Comparison of ENCODE assay signal across 9 mouse cellular contexts in the genomic region with DNA sequence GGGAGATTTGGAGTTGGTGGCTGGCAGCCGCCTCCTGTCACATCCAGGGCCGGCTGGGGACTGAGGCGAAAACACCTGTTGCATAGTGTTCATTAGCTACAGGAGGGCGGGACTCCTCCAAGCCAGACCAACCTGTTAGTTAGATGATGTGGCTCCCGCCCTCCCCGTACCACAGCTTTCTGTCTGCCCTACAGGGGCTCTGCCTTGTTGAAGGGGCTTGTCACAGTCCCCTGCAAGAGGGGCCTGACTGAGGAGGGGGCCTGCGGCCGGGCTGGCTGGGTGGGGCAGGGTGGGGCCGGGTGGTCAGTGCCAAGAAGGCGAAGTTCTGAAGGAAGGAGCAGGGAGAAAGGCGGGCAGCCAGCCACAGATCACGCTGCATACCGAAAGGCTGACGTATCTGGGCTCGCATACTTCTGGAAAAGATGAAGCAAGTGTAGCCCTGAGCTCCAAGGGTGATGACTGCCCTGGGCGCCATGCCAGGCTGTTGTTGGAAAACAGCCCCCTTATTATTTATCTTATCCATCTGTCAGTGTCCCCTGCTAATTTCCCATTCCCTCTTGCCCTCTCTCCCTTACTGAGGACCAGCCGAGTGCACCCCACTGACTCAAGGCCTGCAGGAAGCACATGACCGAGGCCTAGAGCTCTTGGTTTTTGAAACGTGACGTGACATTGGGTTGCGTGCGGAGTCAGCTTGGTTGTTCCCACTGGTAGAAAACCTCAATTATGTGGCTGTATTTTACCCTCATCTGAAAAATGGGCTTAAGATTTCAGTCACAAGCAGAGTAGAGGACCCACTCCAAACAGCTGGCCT. TPM values are rescaled to one million over a fixed set of nuclear protein-coding genes. Genes with fewer than 3 reads are reported as not detected.
DNase-seq lines count a peak whose midpoint lies in the region; ATAC-seq lines count a peak whose summit lies in the region.
"Had no signal": no experiment of that assay in that cellular context is flagged by ENCODE, and none has a peak within 500 bp of the region (broad histone marks: within the 10 kb centered on the region; RNA-seq: fewer than 3 reads in every experiment).

Gene Krt80, minus strand, starts transcription at position 62 of the 811 bp plus-strand sequence.

- no peak within 1 kb of the TSS; the same call in 1 of the 2 replicates for H3K4me2 ChIP-seq in kidney, embryonic 16.5 days (replicated peaks; ENCODE audit: low read depth, low read length)

- no peaks in the 10 kb centered on the region for H3K27me3 ChIP-seq in kidney, embryonic 16.5 days (ENCODE audit: insufficient read depth, low read length)

- H3K27ac ChIP-seq in kidney, embryonic 16.5 days (ENCODE audit: low read length), result peak within 1 kb of the TSS; percentile 83

- 56% methylated on average over 22 of the region's 22 CpGs for WGBS in kidney, embryonic 16.5 days

- no peak within 1 kb of the TSS for H3K4me3 ChIP-seq in kidney, embryonic 16.5 days (ENCODE audit: low read length)

- ATAC-seq in kidney, embryonic 16.5 days (ENCODE audit: low FRiP score, low TSS enrichment), result peak; percentile 40

- no peaks in the 10 kb centered on the region for H3K9me3 ChIP-seq in kidney, embryonic 16.5 days (ENCODE audit: low read length)

- DNase-seq in 3134 (ENCODE audit: extremely low read depth, insufficient read length, low spot score), result peak; percentile 94
- DNase-seq in adrenal gland, adult 2 months, result peak; percentile 95
- DNase-seq in heart, adult 9 months (ENCODE audit: low spot score in 2 of 2), result peak; percentile 89 to 93
- peak; percentile 71 for DNase-seq in ovary, postnatal 36 days (ENCODE audit: low spot score)
- no peak for DNase-seq in layer of hippocampus, adult 11-12 months (ENCODE audit: low spot score)
- no peak for DNase-seq in natural killer cell, adult 2 months (ENCODE audit: low spot score in 2 of 2)
- no peak for DNase-seq in yolk sac, embryonic 10.5 days (ENCODE audit: low spot score)

- H3K36me3 ChIP-seq in kidney, embryonic 16.5 days (ENCODE audit: insufficient read depth, low read length), result no peaks in the 10 kb centered on the region

- peak within 1 kb of the TSS; percentile 46 for H3K9ac ChIP-seq in kidney, embryonic 16.5 days (replicated peaks; ENCODE audit: low read length)

- peaks cover 56% of the 10 kb centered on the region for H3K4me1 ChIP-seq in kidney, embryonic 16.5 days (ENCODE audit: insufficient read depth, low read length)

RNA-seq across cellular contexts. Expression of gene Krt80, which starts in this region (rescaled TPM):
- 1 to 10 TPM; 3.6 TPM for total RNA-seq in adrenal gland, adult 2 months (2021)
- polyA plus RNA-seq in adrenal gland, adult 2 months (2012; rRNA removed), result 1.9 and 2.3 TPM in 2 replicates
- polyA plus RNA-seq in kidney, embryonic 16.5 days (2015; fragmentation: Nextera tagmentation; extraction: Ambion mirVana), result 1.7 and 2.3 TPM in 2 replicates
- polyA plus RNA-seq: limb, embryonic 11.5 days had no signal

Comparison
In these comparisons a context has a peak if more than half of its experiments do, and no peak if none do; other contexts are left out.
1. DNase-seq: peak in 3134 (single experiment), adrenal gland, adult 2 months (single experiment), heart, adult 9 months (2 of 2) and ovary, postnatal 36 days (single experiment); none in layer of hippocampus, adult 11-12 months (single experiment), natural killer cell, adult 2 months (0 of 2) and yolk sac, embryonic 10.5 days (single experiment).